Mouse (Mus musculus) stomach, postnatal 0 days (tissue): ENCODE measurements around the gene Sesn1.

ENCODE experiments used
- CTCF ChIP-seq: IDR thresholded peaks from 2 replicates; pipeline ENCODE4 v1.5.1; 2016; ENCODE audit warnings: antibody characterized with exemption, low read depth, mild to moderate bottlenecking, moderate library complexity
- EP300 ChIP-seq: optimal IDR thresholded peaks from 2 replicates; pipeline ENCODE3; 2016; ENCODE audit warnings: antibody characterized with exemption

DNA sequence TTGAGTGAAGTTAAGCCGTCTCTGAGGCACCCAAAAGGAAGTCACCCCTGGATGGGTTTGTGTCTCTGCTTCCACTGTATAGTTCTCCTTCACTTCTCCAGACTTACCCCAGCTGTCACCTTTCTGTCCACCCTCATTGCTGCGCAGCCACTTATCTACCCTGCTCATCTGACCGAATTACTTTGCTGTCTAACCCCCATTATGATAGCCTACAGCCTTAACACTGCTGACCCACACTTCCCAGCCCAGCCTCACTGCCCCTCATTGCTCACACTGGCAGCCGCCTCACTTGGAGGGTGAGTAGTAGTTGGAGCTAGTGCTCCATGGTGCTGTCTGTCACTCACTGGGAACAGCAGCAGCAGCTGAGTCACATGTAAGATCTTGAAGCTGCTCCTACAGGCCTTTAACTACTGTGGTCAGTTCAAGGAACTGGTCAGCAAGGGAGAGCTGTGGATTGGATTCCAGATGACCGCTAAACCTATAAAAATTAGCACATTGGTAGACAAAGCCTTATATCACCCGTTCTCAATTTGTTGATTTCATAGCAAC, 4.6 kb downstream of the Sesn1 start:
- TF ChIP-seq CTCF (no peak), EP300 (no peak)
